Comparison of ENCODE assay signal across 9 mouse cellular contexts in the genomic region with DNA sequence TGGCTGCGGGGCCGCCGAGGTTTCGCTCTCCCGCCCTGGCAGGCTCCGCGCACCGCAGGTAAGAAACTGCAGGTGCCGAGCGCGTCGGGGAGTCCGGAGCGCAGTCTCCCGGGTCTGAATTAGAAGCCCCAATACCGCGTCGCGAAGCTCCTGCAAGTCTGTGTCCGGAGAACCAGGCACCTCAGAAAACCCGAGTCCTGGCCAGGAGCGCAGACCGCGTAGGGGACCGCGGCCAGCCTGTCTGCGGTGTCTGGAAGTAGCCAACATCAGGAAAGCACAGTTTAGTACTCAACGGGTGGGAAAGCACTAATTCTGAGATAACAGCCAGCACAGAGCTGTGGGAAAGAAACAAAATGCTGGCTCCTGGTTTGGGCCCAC. TPM values are rescaled to one million over a fixed set of nuclear protein-coding genes. Genes with fewer than 3 reads are reported as not detected.
DNase-seq lines count a peak whose midpoint lies in the region; ATAC-seq lines count a peak whose summit lies in the region.
"Had no signal": no experiment of that assay in that cellular context is flagged by ENCODE, and none has a peak within 500 bp of the region (broad histone marks: within the 10 kb centered on the region; RNA-seq: fewer than 3 reads in every experiment).

No protein-coding gene starts in this region.

- peak overlapping the region; percentile 76 for H3K4me2 ChIP-seq in kidney, embryonic 15.5 days
- peak overlapping the region; percentile 60 for H3K4me2 ChIP-seq in forebrain, embryonic 11.5 days (ENCODE audit: low read depth, low read length, severe bottlenecking)
- H3K4me2 ChIP-seq in intestine, embryonic 16.5 days (ENCODE audit: low read depth, low read length) = peak overlapping the region; percentile 80
- H3K4me2 ChIP-seq in neural tube, embryonic 12.5 days (replicated peaks) = peak overlapping the region; percentile 65

- no peak for DNase-seq in kidney, adult 9 months
- DNase-seq in forebrain, embryonic 11.5 days (ENCODE audit: low spot score) = peak; percentile 63
- DNase-seq in right cerebral cortex, postnatal 4 days = no peak
- no peak for DNase-seq in ovary, postnatal 10 days (ENCODE audit: low spot score)

- no peak for ATAC-seq in kidney, embryonic 15.5 days (replicated peaks; ENCODE audit: low FRiP score)
- ATAC-seq in forebrain, embryonic 11.5 days (replicated peaks; ENCODE audit: low FRiP score) = no peak
- ATAC-seq in intestine, embryonic 16.5 days = no peak
- no peak for ATAC-seq in neural tube, embryonic 12.5 days (ENCODE audit: low FRiP score, low read depth)
- no peak for ATAC-seq in megakaryocyte, adult 5-6 weeks (ENCODE audit: poor library complexity, severe bottlenecking)

- H3K27ac ChIP-seq in kidney, embryonic 15.5 days = no peak overlapping the region
- peak overlapping the region; percentile 87 for H3K27ac ChIP-seq in forebrain, embryonic 11.5 days (ENCODE audit: low read depth, low read length)
- no peak overlapping the region for H3K27ac ChIP-seq in intestine, embryonic 16.5 days (ENCODE audit: low read length)
- H3K27ac ChIP-seq in neural tube, embryonic 12.5 days = no peak overlapping the region
- H3K27ac ChIP-seq: macrophage had no signal

- peak overlapping the region; percentile 46 for H3K4me3 ChIP-seq in kidney, embryonic 15.5 days (replicated peaks)
- peak overlapping the region; percentile 42 for H3K4me3 ChIP-seq in forebrain, embryonic 11.5 days (ENCODE audit: low read depth, low read length)
- H3K4me3 ChIP-seq in intestine, embryonic 16.5 days (ENCODE audit: low read length) = peak overlapping the region; percentile 49
- peak overlapping the region; percentile 38 for H3K4me3 ChIP-seq in neural tube, embryonic 12.5 days

- H3K9me3 ChIP-seq in kidney, embryonic 15.5 days (replicated peaks) = no peaks in the 10 kb centered on the region
- H3K9me3 ChIP-seq in forebrain, embryonic 11.5 days (ENCODE audit: control insufficient read depth, low read length) = no peaks in the 10 kb centered on the region
- H3K9me3 ChIP-seq in intestine, embryonic 16.5 days (ENCODE audit: control insufficient read depth, low read length) = no peaks in the 10 kb centered on the region
- no peaks in the 10 kb centered on the region for H3K9me3 ChIP-seq in neural tube, embryonic 12.5 days

- no peaks in the 10 kb centered on the region for H3K36me3 ChIP-seq in kidney, embryonic 15.5 days
- no peaks in the 10 kb centered on the region for H3K36me3 ChIP-seq in forebrain, embryonic 11.5 days (ENCODE audit: control insufficient read depth, insufficient read depth, low read length)
- no peaks in the 10 kb centered on the region for H3K36me3 ChIP-seq in intestine, embryonic 16.5 days (ENCODE audit: control insufficient read depth, insufficient read depth, low read length)
- no peaks in the 10 kb centered on the region for H3K36me3 ChIP-seq in neural tube, embryonic 12.5 days

- WGBS in kidney, embryonic 15.5 days = 1% methylated on average over 28 of the region's 28 CpGs
- 0% methylated on average over 28 of the region's 28 CpGs for WGBS in forebrain, embryonic 11.5 days
- 4% methylated on average over 28 of the region's 28 CpGs for whole genome bisulfite sequencing in intestine, embryonic 16.5 days
- WGBS in neural tube, embryonic 12.5 days = under 1% methylated on average over 28 of the region's 28 CpGs

- H3K27me3 ChIP-seq in kidney, embryonic 15.5 days = peaks cover 98% of the 10 kb centered on the region
- H3K27me3 ChIP-seq in forebrain, embryonic 11.5 days (ENCODE audit: control insufficient read depth, insufficient read depth, low read length) = peaks cover 93% of the 10 kb centered on the region
- peaks cover 88% of the 10 kb centered on the region for H3K27me3 ChIP-seq in intestine, embryonic 16.5 days (replicated peaks; ENCODE audit: control insufficient read depth, insufficient read depth, low read length)
- H3K27me3 ChIP-seq in neural tube, embryonic 12.5 days (replicated peaks) = peaks cover 95% of the 10 kb centered on the region

- peaks cover 47% of the 10 kb centered on the region for H3K4me1 ChIP-seq in kidney, embryonic 15.5 days
- peaks cover 19% of the 10 kb centered on the region; the same call in 1 of the 2 replicates for H3K4me1 ChIP-seq in forebrain, embryonic 11.5 days (replicated peaks; ENCODE audit: control insufficient read depth, insufficient read depth, low read length)
- H3K4me1 ChIP-seq in intestine, embryonic 16.5 days (ENCODE audit: control insufficient read depth, insufficient read depth, low read length) = peaks cover 12% of the 10 kb centered on the region
- peaks cover 23% of the 10 kb centered on the region for H3K4me1 ChIP-seq in neural tube, embryonic 12.5 days

- H3K9ac ChIP-seq in kidney, embryonic 15.5 days = no peak overlapping the region
- peak overlapping the region; percentile 62 for H3K9ac ChIP-seq in forebrain, embryonic 11.5 days (ENCODE audit: low read length)
- H3K9ac ChIP-seq in intestine, embryonic 16.5 days (ENCODE audit: low read depth, low read length) = peak overlapping the region; percentile 56; the same call in 1 of the 2 replicates
- no peak overlapping the region for H3K9ac ChIP-seq in neural tube, embryonic 12.5 days

RNA-seq across cellular contexts. Expression of a gene that starts 1.2 kb away (rescaled TPM):
- polyA plus RNA-seq in kidney, embryonic 15.5 days (2015; fragmentation: Nextera tagmentation; extraction: Ambion mirVana) = 0.22 and 0.23 TPM in 2 replicates
- 10.0 and 11.2 TPM in 2 replicates for polyA plus RNA-seq in forebrain, embryonic 11.5 days (2014; fragmentation: Nextera tagmentation; extraction: Ambion mirVana)
- polyA plus RNA-seq in intestine, embryonic 16.5 days (2015; fragmentation: Nextera tagmentation; extraction: Ambion mirVana) = 0.04 and 0.10 TPM in 2 replicates
- polyA plus RNA-seq in neural tube, embryonic 12.5 days (2016; fragmentation: Nextera tagmentation; extraction: Ambion mirVana) = 0.49 and 0.56 TPM in 2 replicates
- not detected in 2 replicates for total RNA-seq in megakaryocyte, adult 5-6 weeks (2015)
- not detected in 2 replicates for total RNA-seq in megakaryocyte, adult 5-6 weeks (2017)
- polyA plus RNA-seq: macrophage had no signal

Comparison
In these comparisons a context has a peak if more than half of its experiments do, and no peak if none do; other contexts are left out.
1. H3K9ac ChIP-seq: peak in forebrain, embryonic 11.5 days (single experiment) and intestine, embryonic 16.5 days (single experiment); none in kidney, embryonic 15.5 days (single experiment) and neural tube, embryonic 12.5 days (single experiment).
2. Peak in every context shown above with its lines, with median percentiles within 50 percentile points of each other: H3K4me2 ChIP-seq and H3K4me3 ChIP-seq.